Mouse (Mus musculus): ENCODE measurements around the gene Tnnc1.

The Tnnc1 gene

GRCm38 (mm10) chr14:31215157-31216002 lies 7.3 kb downstream of the Tnnc1 start:
- peak; percentile 52 for DNase-seq

DNA sequence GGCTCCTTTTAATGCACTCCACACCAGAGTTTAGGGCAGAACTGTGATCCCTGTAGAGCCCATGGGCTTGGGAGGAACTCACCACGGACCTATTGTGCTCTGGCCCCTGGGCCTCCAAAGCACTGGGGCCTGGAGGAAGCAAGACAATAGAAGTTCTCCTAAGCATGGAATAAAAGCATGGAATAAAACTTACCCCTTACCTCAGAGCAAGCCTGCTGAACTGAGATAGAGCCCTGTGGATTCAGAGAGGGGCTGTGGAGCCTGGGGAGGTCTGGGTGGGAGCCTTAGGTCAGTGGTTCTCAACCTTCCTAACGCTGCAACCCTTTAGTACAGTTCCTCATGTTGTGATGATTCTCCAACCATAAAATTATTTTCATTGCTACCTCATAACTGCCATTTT lies 8.7 kb downstream of the Tnnc1 start, which contains the start of gene Nisch:
Nisch (minus strand) TSS at position 101 of the 400 bp plus-strand sequence.
- DNase-seq = no peak

DNA sequence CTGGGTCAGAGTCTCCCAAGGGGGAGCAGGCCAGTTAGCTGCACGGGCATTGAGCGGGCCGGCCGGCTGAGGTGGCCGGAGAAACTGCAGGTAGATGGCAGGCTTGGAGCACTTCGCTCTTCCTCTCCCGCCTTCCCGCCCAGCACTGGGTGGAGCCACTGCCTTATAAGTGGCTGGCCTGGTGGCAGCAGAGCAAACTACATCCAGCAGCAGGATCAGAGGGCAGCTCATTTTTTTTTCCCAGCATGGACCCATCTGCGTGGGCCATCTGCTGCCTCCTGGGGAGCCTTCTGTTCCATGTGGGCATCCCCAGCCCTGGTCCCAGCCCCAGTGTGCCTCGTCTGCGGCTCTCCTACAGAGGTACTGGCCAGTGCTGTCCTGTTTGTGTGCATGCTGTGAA lies 9.6 kb downstream of the Tnnc1 start, which contains the start of gene Sema3g:
Sema3g (plus strand) TSS at position 195 of the 400 bp plus-strand sequence.
- peak; percentile 71 for DNase-seq

DNA sequence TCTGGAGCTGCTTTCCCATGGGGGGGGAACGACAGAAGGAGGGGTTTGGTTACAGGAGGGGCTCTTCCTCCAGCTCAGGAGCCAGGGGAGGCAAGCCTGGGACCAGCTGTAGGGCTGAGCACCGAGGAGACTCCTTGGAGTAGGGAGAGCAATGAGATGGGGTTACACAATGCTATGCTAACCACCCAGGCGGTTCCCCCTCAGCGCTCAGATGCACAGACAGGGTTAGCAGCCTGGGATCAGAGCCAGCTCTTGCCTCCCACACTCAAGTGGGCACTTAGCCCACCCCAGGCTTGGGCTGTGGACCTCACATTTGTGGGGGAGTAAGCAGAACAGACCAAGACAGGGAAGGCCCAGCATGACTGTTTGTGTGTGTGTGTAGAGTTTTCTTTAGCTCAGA lies 18.9 kb downstream of the Tnnc1 start:
- peak; percentile 42 for DNase-seq

- no peak for DNase-seq
Observed at GRCm38 (mm10) chr14:31228234-31228633, 20.1 kb downstream of the Tnnc1 start.

GRCm38 (mm10) chr14:31230442-31230841 lies 22.3 kb downstream of the Tnnc1 start:
- no peak for DNase-seq

DNA sequence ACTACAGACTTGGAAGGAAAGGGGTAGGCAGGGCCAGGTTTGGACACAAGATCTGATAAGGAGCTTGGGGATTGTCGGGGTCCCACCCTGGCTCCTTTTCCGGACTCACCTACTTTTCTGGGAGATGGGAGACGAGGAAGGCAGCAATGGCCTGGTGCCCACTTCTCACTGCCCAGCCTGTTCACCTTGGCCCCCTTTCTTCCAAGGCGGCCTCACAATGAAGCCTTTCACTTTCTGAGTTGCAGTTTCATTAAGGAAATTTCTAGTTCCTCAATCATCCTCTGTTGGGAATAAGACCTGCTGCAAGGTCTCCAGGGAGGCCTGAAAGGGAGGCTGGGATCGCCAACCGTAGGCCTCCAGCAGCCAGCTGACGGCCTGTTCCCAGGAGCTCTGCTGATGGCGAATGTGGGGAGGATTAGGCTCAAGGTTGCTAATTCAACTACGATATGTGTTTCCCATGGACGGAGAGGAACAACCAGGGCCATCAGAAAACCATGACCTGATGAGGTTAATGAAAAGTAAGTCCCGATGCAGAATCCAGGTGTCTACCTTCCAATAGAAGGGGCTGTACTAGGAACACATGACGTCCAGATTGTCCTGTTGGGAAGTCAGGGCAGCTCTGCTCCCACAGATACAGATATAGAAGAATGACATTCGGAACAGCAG lies 24.4 kb downstream of the Tnnc1 start:
- DNase-seq = no peak

DNA sequence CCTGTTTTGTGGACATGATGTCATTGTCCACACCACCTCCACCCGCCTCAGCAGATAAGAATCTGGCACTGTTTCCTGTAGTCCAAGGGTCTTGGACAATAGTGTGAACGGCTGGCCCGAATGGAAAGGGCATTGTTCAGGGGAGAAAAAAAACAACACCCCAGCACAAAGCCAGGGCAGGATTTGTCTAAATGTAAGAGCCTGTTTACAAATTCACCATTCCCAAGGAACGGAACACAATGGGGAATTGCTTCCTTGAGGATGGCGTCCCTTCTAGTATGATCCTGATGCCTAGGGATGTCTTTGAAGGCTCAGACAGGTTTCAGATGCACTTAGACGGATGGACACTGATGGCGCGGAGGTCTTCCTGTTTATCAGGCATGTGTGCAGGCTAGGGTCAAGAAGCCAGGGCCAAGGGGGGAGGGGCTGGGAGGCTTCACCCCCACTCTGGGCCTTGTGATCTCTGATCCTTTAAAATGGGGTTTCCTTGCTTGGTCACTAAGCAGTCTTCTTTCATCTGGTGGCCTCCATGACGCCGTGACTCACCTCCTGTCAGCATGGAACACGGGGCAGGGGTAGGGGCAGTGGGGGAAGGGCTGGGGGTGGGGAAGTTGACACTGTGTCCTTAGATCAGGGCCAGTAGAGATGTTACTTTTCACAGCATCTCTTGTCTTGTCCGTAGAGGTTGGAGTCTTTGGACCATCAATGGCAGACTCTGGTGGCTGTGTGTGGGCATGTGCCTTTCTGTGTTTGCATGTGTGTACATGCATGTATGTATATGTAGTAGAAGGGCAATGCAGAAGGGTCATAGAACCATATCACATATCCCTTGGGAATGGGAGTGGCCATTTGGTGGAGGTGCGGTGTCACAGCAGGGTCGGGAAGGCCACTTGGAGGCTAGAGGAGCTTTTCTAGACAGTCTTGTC lies 25.2 kb downstream of the Tnnc1 start:
- DNase-seq = no peak

DNA sequence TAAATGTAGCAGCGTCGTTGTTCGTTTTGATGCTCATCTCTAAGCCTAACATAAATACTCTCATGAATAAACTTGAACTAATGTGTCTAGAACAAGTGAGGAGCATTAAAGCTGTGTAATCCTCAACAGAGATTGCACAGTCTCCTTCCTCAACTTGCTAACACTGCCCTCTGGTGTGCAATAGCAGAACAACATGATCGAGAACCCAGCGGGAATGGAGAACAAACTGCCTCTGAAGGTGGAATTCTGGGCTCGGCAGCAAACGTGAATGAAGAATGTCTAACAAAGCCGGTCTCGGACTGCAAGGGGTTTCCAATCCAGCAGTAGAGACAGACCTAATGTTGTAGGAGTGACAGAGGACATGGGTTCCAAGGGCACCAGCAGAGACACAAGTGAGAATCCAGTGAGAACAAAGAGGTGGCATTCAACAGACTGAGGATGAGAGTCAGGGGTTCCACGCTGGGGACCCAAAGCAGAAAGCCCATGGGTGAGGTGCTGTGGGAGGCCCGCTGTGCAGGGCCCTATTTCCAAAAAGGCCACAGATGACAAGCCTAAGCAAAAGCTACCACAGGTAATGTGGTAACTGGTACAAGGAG lies 26.0 kb downstream of the Tnnc1 start:
- peak; percentile 76 for DNase-seq

- DNase-seq = no peak
Observed at GRCm38 (mm10) chr14:31237101-31237882, 29.2 kb downstream of the Tnnc1 start.

GRCm38 (mm10) chr14:31240528-31240927 lies 32.4 kb downstream of the Tnnc1 start:
- DNase-seq = no peak

DNA sequence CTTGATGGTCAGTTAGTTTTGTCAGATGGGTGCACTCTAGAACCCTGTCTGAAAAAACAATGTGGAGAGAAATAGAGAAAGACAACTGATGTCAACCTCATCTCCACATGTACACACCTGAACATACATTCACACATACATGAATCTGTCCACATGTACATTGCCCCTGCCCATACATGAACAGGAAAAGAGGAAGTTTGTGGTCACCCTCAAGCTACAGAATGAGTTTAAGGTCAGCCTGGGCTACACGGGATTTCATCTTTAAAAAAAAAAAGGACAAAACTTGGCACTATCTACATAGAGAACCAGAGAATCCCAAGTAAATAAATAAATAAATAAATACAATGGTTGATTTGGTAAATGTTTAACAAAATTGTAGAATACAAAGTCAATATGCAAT lies 36.7 kb downstream of the Tnnc1 start:
- DNase-seq = no peak

DNA sequence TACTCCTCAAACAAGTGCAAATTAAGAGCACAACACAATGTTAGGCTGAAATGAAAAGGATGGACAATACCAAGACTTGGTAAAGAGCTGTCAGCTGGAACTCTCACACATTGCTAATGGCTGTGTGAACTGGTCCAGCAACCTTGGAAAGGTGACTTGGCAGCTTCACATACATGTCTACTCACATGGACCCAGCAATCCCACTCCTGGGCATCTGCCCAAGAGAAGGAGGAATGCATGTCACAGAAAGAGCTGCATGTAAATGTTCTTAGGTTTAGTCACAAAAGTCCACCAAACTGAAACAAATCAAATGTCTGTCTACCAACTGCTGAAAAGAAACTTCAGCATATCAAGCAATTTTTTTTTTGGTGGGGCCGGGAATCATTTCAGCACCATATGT lies 37.8 kb downstream of the Tnnc1 start:
- no peak for DNase-seq

DNA sequence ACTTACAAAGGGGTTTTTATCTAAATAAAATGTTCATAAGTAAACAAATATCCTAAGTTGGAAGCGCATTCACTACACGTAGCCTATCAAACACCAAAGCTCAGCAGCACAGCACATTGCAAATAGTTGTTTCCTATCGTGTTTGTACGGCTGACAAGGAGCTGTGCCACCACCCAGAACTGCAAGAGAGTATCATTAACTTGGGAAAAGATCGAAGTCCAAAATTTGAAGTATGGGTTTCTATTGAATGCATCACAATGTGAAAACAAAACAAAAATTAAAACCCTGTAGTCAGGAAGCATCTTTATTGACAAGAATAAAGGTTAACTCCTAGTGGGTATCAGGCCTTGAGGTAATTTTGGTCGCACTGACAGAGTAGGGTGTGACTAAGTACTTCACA lies 40.3 kb downstream of the Tnnc1 start:
- no peak for DNase-seq

GRCm38 (mm10) chr14:31250222-31251083 lies 42.3 kb downstream of the Tnnc1 start:
- DNase-seq = no peak

GRCm38 (mm10) chr14:31251084-31251604 lies 43.0 kb downstream of the Tnnc1 start, which contains the start of the genes Phf7 and Bap1:
Gene Phf7, minus strand, starts transcription at chr14:31251317.
Gene Bap1, plus strand, starts transcription at chr14:31251450.
- peak; percentile 96 for DNase-seq

GRCm38 (mm10) chr14:31251626-31252025 lies 43.5 kb downstream of the Tnnc1 start:
- no peak for DNase-seq

GRCm38 (mm10) chr14:31252091-31252490 lies 44.0 kb downstream of the Tnnc1 start:
- DNase-seq = no peak

DNA sequence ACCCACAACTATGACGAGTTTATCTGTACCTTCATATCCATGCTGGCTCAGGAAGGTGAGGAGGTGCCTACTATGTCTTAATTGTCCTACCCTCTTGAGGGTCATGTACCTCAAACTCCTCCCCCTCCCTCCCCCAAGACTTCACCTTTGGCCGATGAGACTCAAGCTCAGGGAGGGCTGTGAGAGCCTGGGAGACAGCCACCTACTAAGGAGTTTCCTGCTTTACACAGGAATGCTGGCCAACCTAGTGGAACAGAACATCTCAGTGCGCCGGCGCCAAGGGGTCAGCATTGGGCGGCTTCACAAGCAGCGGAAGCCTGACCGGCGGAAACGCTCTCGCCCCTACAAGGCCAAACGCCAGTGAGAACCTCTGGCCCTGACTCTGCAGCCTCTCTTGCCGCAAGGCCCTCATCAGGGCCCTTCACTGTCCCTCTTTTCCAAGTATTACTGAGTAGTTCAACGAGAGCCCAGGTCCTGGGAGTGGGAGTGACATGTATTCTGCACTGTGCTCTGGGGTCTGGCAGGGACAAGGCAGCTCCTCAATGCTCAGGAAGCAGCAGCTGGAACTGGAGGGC lies 50.5 kb downstream of the Tnnc1 start:
- no peak for DNase-seq

DNA sequence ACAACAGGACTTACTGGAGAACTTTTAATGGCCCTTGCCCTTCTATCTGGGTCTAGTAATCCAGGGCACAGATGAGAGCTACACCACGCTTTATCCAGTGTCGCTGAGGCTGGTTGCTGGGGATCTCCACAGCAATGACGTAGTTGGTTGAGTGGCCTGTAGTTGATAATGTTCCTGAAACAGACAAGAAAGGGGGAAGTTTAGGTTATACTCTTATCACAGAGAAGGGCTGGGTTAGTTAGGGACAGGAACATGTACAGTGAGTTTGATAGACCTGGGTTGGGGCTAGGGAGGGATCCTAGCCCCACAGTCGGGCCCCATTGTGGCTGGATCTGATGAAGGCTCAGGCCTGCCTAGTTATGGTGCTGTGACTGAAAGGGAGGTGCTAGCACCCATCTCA lies 52.3 kb downstream of the Tnnc1 start:
- peak; percentile 79 for DNase-seq
